Mouse (Mus musculus) C2C12 (cell line): ENCODE results near the gene Sec14l2.

ENCODE experiments used
- CTCF ChIP-seq: IDR thresholded peaks from one replicate; pipeline ENCODE4 v1.5.1; 2011; ENCODE audit not compliant: control insufficient read depth, insufficient read depth, insufficient read length
- USF1 ChIP-seq: IDR thresholded peaks from one replicate; pipeline ENCODE4 v1.6.1; 2011; ENCODE audit warnings: low read depth, mild to moderate bottlenecking, control low read depth, moderate library complexity

DNA sequence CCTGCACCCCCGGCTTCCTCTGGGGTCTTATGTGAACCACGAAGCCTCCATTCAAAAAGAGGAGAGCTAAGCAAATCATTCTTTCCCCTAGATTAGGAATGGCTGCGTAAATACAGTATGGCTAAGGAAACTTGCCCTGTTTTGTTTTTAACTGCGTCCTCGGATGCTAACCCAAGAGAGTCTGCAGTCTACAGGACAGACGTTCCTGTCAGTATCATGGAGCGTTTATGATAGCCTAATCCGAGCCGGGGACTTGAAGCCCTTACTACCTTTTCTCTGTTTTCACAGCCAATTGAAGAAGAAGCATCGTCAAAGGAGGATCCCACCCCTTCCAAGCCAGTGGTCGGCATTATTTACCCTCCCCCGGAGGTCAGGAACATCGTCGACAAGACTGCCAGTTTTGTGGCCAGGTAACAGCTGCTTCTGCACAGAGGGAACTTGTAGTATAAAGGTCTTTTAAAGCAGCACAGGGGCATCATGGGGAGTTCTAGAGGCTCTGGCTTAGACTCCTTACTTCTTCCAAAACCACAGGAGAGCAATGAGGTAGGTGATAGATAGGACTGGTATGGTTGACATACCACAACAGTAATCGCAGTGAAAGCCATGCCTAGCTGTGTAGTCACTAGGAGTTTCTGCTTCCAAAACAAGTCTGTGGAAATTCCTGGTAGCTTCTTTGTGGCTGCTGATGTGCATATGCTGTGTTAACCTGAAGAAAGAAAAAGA, 37.7 kb upstream of the Sec14l2 start:
- no peak for TF ChIP-seq CTCF
- TF ChIP-seq USF1, result no peak
